Mouse (Mus musculus) monocyte, adult 5-6 weeks (primary cell): ENCODE results near the gene Rbm47. TPM values are rescaled to one million over a fixed set of nuclear protein-coding genes. Genes with fewer than 3 reads are reported as not detected.
"Not testable (repeated sequence)": the region's sequence is repeated elsewhere in the genome, so short reads cannot be mapped to it uniquely, and the experiment has no call there.

Experiments used
- ATAC-seq: fragments of 153-309, 156-312 bp; replicated peaks from 2 replicates; pipeline ENCODE4 v1.8.0; 2017; ENCODE audit warnings: mild to moderate bottlenecking; ENCODE audit not compliant: low TSS enrichment, insufficient number of reproducible peaks, severe bottlenecking, poor library complexity, low FRiP score
- total RNA-seq: library from RNA; stranded (forward); fragments of 200-1000, 200-491, 200-594 nt; gene quantifications from 3 replicates; pipeline ENCODE4 v1.2.3, GENCODE M21; 2017

Gene Rbm47
- total RNA-seq, 1 experiment from 2014 or later, result 16.8 TPM

DNA sequence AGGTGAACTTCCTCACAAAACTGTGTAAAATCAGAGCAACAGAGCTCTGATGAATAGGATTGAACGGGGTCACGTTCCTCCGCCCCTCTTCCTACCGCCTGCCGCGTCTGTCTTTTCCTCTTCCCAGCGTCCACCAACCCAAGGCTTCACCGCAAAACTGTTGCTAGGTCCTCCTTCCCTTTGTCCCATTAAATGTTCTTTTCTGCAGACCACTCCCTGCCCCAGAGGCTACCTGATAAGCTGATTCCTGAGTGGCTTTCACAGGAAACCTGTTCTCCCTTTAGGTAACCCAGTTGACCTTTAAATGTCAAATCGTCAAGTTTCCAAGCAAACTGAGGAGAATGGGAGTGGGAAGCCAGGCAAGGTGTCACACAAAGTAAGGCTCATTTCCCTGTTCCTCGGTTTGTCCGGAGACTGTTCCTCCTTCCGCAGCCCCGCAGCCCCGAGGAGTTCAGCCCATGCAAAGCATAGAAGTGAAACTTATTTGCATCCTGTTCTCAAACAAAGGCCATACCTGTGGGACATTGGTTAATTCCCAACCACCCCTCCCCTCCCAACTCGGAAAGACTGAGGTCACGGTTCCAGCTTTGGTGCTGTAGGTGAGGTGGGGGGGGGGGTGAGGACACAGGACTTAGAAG lies 167.8 kb downstream of the Rbm47 start:
- 0 out of 2 replicates have a peak, but pooled peaks have one; percentile 24 for ATAC-seq

DNA sequence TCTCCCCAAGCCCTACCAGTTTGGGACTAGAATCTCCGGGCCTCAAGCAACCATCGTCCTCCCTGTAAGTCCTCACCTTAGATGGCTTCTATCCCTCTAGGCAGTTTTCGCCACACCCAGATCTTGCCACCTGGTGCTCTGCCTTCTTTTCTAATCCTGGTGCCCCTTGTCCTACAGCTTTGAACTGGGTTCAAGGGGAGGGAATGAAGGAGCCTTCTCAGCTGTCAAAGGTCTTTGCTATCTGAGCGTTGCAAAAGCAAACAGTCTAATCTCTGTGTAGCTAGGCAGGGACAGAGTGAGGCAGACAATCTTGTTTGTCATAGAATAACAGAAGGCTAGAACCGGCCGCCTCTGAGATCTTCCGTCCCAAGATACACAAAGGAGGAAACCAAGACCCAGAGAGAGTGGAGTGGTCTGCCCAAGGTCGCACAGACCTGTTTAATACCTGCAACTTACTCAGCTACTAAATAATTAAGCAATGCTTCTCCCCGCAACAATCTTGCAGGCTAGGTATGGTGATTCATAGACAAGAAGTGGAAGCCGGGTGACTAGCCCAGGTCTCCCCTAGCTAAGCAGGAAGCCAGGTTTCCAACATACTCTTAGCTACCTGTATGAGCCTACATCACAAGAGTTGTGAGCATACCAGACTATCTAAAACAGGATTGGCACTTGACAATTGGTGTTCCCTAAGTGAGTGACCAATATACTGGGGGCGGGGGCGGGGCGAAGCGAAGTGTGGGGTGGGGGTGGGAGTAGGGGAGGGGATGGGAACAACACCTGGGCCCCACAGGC lies 168.6 kb downstream of the Rbm47 start, which contains the start of gene 9130230L23Rik:
9130230L23Rik (minus strand) TSS at position 152 of the 792 bp plus-strand sequence.
- ATAC-seq, result no peak

GRCm38 (mm10) chr5:66001232-66001631 lies 171.7 kb downstream of the Rbm47 start:
- no peak for ATAC-seq

DNA sequence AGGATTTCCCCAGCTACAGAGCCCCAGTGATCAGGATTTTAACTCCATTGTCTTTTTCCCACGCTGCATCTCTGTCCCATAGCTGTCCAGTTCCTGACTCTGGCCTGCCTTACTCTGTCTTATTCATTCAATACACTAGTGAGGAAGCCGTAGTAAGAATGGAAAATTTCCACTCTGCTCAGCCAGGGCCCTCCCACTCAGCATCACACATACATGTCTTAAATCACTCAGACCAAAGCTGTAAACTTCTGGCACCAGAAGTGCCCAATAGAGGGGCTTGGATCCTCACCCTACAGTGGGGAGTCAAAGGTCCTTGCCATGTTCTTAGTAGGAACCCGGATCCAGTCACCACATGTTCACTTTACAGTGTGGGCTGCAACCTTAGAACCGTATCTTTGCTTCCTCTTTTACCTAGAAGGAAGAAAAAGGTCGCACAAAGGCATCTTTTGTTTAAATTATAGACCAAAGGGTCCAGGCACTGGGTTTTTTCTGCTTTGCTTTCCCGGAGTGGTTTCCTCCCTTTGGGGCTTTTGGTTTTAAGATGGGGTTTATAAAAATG lies 172.3 kb downstream of the Rbm47 start:
- ATAC-seq, result no peak

DNA sequence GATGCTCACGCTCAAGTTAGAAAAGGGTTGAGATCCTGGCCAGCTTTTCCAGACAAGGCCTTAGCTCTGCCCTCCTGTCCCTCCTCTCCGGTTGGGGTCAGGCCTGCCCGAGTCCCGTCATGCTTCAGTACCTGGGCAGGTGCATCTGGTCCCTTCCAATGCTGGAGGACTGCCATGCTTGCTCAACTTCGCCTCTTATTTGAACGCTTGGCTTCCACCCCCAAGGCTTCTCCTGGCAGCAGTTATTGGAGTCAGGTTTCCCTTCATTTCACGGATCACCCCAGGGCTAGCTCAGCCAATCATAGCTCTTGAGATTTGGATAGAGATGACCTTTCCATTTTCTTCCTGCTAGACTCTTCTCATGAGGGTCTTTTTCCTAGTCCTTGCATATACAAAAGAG lies 172.8 kb downstream of the Rbm47 start:
- no peak for ATAC-seq

DNA sequence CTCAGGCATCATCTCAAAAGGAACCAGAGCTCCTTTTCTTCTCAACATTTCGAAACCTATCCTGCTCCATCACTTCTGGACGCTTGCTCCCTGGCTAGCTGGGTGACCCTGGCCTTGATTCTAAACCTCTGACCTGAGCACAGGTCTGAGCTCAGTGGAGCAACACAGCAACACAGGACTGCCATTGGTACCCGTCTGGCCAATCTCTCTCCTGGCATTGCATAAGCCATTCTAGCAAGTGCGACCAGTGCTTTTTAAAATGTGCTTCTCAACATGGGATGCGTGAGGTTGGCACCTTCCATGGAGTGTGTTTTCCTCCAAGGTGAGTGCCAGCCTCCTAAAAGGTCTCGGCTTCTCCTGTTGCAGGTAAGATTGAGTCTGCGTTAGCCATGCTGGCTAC lies 173.8 kb downstream of the Rbm47 start:
- ATAC-seq, result no peak

DNA sequence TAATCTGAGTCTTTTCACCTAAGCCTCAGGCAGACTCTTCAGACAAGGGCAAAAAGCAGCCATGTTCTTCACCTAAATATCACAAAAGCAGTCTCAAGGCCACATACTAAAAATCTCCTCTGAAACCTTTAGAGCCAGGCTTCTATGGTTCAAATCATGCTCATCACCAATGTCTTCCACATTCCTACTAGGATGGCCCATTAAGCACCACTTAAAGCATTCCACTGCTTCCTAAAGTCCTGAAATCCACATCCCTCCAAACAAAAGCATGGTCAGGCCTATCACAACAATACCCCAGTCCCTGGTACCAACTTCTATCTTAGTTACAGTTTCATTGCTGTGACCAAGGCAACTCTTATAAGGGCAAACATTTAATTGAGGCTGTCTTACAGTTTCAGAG lies 175.1 kb downstream of the Rbm47 start:
- no peak for ATAC-seq

GRCm38 (mm10) chr5:65994643-65995042 lies 178.3 kb downstream of the Rbm47 start:
- ATAC-seq, result no peak

- ATAC-seq, result peak; percentile 90
Measured at GRCm38 (mm10) chr5:65991191-65991590, 181.7 kb downstream of the Rbm47 start.

DNA sequence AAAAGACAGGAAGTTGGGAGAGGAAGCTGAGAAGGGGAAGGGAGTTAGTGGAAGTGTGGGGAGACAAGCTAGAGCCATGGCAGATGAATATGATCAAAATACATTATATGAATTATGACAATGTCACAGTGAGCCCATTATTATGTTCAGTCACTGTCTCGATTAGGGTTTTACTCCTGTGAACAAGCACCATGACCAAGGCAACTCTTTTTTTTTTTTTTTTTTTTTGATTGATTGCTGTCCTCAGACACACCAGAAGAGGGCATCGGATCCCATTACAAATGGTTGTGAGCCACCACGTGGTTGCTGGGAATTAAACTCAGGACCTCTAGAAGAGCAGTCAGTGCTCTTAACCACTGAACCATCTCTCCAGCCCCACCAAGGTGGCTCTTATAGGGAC lies 185.9 kb downstream of the Rbm47 start:
- not testable (repeated sequence) for ATAC-seq

DNA sequence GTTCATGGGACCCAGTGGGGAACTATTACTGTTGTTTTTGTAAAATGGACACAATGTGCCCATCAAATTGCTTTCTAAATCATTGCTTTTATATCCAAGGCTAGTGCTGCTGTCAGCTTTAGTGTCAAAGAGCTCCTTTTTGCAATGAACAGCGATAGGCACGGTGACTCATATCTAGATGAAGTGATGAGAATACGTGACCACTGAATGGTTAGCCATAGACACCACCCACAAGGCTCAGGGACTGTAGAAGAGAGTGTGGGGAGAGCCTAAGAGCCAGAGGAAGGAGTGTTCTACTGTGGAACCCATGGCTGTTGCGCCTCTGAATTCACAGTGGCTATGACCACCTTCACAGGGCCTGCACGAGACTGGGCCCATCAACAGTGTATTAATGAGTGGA lies 186.5 kb downstream of the Rbm47 start:
- no peak for ATAC-seq

DNA sequence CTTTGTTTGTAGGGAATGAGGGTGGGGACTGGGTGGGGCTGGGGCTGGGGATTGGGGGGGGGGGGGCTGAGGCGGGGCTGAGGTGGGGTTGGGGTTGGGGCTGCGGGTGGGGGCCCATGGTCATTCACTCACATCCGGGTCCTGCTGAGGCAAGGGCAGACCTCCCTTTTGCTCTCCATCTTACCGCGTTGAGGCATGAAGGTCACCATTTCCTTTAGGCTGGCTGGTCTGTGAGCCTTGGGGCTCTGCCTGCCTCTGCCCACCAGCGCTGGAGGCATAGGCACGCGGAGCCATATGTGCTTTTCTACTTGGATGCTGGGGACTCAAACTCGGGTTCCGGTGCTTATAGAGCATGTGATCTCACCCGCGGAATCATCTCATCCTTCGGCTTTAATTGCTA lies 197.2 kb downstream of the Rbm47 start:
- no peak for ATAC-seq

GRCm38 (mm10) chr5:65973189-65973588 lies 199.7 kb downstream of the Rbm47 start:
- ATAC-seq, result no peak

- no peak for ATAC-seq
Measured at GRCm38 (mm10) chr5:65968004-65968403, 204.9 kb downstream of the Rbm47 start.

GRCm38 (mm10) chr5:65967091-65967490 lies 205.8 kb downstream of the Rbm47 start:
- no peak for ATAC-seq

Other genes starting within 250 kb of the Rbm47 start
- gene Chrna9, start 238.2 kb downstream of the Rbm47 start, total RNA-seq, result not detected in 3 replicates
- 0.11 to 0.87 TPM in 2 of 3 replicates, not detected in the other for gene 9130230L23Rik, start 168.8 kb downstream of the Rbm47 start, total RNA-seq
- gene Nsun7, start 86.8 kb upstream of the Rbm47 start, total RNA-seq, result not detected in 3 replicates